In genomic region chr19:6987061-6987903, GRCm38 (mm10) we compare ENCODE assay signal across 7 mouse cellular contexts. TPM values are rescaled to one million over a fixed set of nuclear protein-coding genes. Genes with fewer than 3 reads are reported as not detected.
DNase-seq lines count a peak whose midpoint lies in the region; ATAC-seq lines count a peak whose summit lies in the region.

Gene Vegfb, minus strand, starts transcription at chr19:6987651.

- H3K27ac ChIP-seq in hindbrain, embryonic 13.5 days, result peak within 1 kb of the TSS; percentile 76

- H3K9ac ChIP-seq in hindbrain, embryonic 13.5 days, result peak within 1 kb of the TSS; percentile 82

- H3K4me2 ChIP-seq in hindbrain, embryonic 13.5 days, result peak within 1 kb of the TSS; percentile 93

- ATAC-seq in hindbrain, embryonic 13.5 days (ENCODE audit: low FRiP score), result peak; percentile 59
- peak; percentile 55 for ATAC-seq in megakaryocyte, adult 5-6 weeks (ENCODE audit: poor library complexity, severe bottlenecking)

- intact Hi-C loops in left cerebral cortex, postnatal 14 days (cut with DNase I), result no loop called here

- H3K9me3 ChIP-seq in hindbrain, embryonic 13.5 days, result no peaks in the 10 kb centered on the region

- H3K36me3 ChIP-seq in hindbrain, embryonic 13.5 days, result peaks cover 27% of the 10 kb centered on the region

- WGBS in hindbrain, embryonic 13.5 days, result under 1% methylated on average over 64 of the region's 85 CpGs

- DNase-seq in R1 (ENCODE audit: low read depth, low spot score), result peak; percentile 45
- DNase-seq in cerebellum, adult 9-10 months, result peak; percentile 76
- DNase-seq in frontal cortex, adult 2 months (ENCODE audit: extremely low spot score in 1 of 2, low spot score in 1 of 2), result no peak
- peak in 1 of 2 experiments; percentile 51 for DNase-seq in left cerebral cortex, postnatal 14 days (ENCODE audit: low spot score in 2 of 2)
- peak; percentile 52 to 71 for DNase-seq in spleen, adult 18-20 months

- H3K4me3 ChIP-seq in hindbrain, embryonic 13.5 days, result peak within 1 kb of the TSS; percentile 57

- H3K4me1 ChIP-seq in hindbrain, embryonic 13.5 days (replicated peaks), result peaks cover 33% of the 10 kb centered on the region

- no peaks in the 10 kb centered on the region for H3K27me3 ChIP-seq in hindbrain, embryonic 13.5 days

RNA-seq across cellular contexts. Expression of gene Vegfb, which starts in this region (rescaled TPM):
- polyA plus RNA-seq in frontal cortex, adult 2 months (2012; rRNA removed), result 102 and 108 TPM in 2 replicates
- 33.5 and 34.9 TPM in 2 replicates for polyA plus RNA-seq in hindbrain, embryonic 13.5 days (2015; fragmentation: Nextera tagmentation; extraction: Ambion mirVana)
- 10 to 100 TPM; 64.3 to 75.4 TPM for total RNA-seq in left cerebral cortex, postnatal 14 days (2021)
- total RNA-seq in megakaryocyte, adult 5-6 weeks (2015), result 7.8 and 8.0 TPM in 2 replicates
- total RNA-seq in megakaryocyte, adult 5-6 weeks (2017), result 2.4 and 2.8 TPM in 2 replicates

Comparison
In these comparisons a context has a peak if more than half of its experiments do, and no peak if none do; other contexts are left out.
1. RNA of gene Vegfb (total RNA-seq): 64.3 to 75.4 TPM in left cerebral cortex, postnatal 14 days; 2.4 to 8.0 TPM in megakaryocyte, adult 5-6 weeks; every median in the first group is over 4 times any median in the second.
2. DNase-seq: peak in R1 (single experiment), cerebellum, adult 9-10 months (single experiment) and spleen, adult 18-20 months (2 of 2); none in frontal cortex, adult 2 months (0 of 2).